14 mouse cellular contexts compared by ENCODE assay signal in the genomic region with DNA sequence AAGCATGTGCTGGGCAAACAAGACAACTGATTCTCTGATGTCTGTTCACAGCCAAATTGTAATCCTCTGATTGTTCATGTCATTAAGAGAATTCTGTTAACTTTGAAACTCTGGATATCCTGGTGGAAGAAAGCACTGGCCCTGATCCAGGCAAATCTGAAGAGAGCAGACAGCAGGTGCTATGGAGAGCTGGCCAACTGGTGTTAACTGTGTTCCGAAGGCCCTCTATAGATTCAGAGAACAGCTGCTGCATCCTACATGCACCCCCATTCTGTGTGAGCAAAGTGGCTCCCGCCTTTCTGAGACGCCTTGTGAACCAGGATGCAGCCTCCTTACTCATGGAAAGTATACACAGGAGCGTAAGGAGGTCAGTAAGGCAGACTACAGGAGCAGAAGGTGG.
DNase-seq lines count a peak whose midpoint lies in the region; ATAC-seq lines count a peak whose summit lies in the region.
"Had no signal": no experiment of that assay in that cellular context is flagged by ENCODE, and none has a peak within 500 bp of the region (broad histone marks: within the 10 kb centered on the region; RNA-seq: fewer than 3 reads in every experiment).

No protein-coding gene starts in this region.

- H3K4me3 ChIP-seq in hindbrain, embryonic 13.5 days = no peak overlapping the region
- H3K4me3 ChIP-seq in hindbrain, embryonic 10.5 days = no peak overlapping the region
- no peak overlapping the region for H3K4me3 ChIP-seq in neural tube, embryonic 13.5 days
- H3K4me3 ChIP-seq in neural tube, embryonic 15.5 days (replicated peaks) = no peak overlapping the region
- H3K4me3 ChIP-seq: embryonic facial prominence, embryonic 13.5 days; liver, embryonic 12.5 days had no signal

- H3K4me2 ChIP-seq in hindbrain, embryonic 13.5 days = no peak overlapping the region
- H3K4me2 ChIP-seq in neural tube, embryonic 13.5 days = no peak overlapping the region
- H3K4me2 ChIP-seq in neural tube, embryonic 15.5 days = no peak overlapping the region
- H3K4me2 ChIP-seq: embryonic facial prominence, embryonic 13.5 days; liver, embryonic 12.5 days had no signal

- no peak overlapping the region; the same call in 1 of the 2 replicates for H3K9ac ChIP-seq in hindbrain, embryonic 13.5 days
- H3K9ac ChIP-seq in neural tube, embryonic 13.5 days = no peak overlapping the region
- no peak overlapping the region for H3K9ac ChIP-seq in neural tube, embryonic 15.5 days (replicated peaks)
- H3K9ac ChIP-seq: embryonic facial prominence, embryonic 13.5 days; liver, embryonic 12.5 days had no signal

- H3K4me1 ChIP-seq in hindbrain, embryonic 13.5 days (replicated peaks) = peaks cover 9% of the 10 kb centered on the region; the same call in 1 of the 2 replicates
- no peaks in the 10 kb centered on the region for H3K4me1 ChIP-seq in hindbrain, embryonic 10.5 days (replicated peaks)
- 0 out of 2 replicates have a peak, but pooled peaks cover 5% of the 10 kb centered on the region for H3K4me1 ChIP-seq in neural tube, embryonic 13.5 days (replicated peaks)
- peaks cover 4% of the 10 kb centered on the region; the same call in 1 of the 2 replicates for H3K4me1 ChIP-seq in neural tube, embryonic 15.5 days
- H3K4me1 ChIP-seq: embryonic facial prominence, embryonic 13.5 days; liver, embryonic 12.5 days had no signal

- intact Hi-C loops in left cerebral cortex, postnatal 10 days (cut with DNase I) = no loop called here

- 79% methylated on average over 4 of the region's 4 CpGs for WGBS in hindbrain, embryonic 13.5 days
- WGBS in hindbrain, embryonic 10.5 days = 92% methylated on average over 4 of the region's 4 CpGs
- 70% methylated on average over 4 of the region's 4 CpGs for WGBS in neural tube, embryonic 13.5 days
- 69% methylated on average over 4 of the region's 4 CpGs for WGBS in neural tube, embryonic 15.5 days

- DNase-seq in hindbrain, embryonic 10.5 days (ENCODE audit: low spot score) = no peak
- DNase-seq in left cerebral cortex, postnatal 10 days (ENCODE audit: extremely low spot score in 1 of 2, low spot score in 2 of 2) = peak; percentile 27 to 45
- peak; percentile 16 for DNase-seq in right cerebral cortex, postnatal 4 days
- DNase-seq in lung, postnatal 25 days (ENCODE audit: low spot score) = no peak
- no peak for DNase-seq in Muller cell, postnatal 12 days (ENCODE audit: inconsistent ontology term)
- DNase-seq: cerebellum, postnatal 25 days; heart, postnatal 14 days; kidney, adult 2 months had no signal

- H3K9me3 ChIP-seq in hindbrain, embryonic 13.5 days = no peaks in the 10 kb centered on the region
- H3K9me3 ChIP-seq in hindbrain, embryonic 10.5 days = no peaks in the 10 kb centered on the region
- no peaks in the 10 kb centered on the region for H3K9me3 ChIP-seq in neural tube, embryonic 13.5 days
- no peaks in the 10 kb centered on the region for H3K9me3 ChIP-seq in neural tube, embryonic 15.5 days (replicated peaks)
- H3K9me3 ChIP-seq: embryonic facial prominence, embryonic 13.5 days; liver, embryonic 12.5 days had no signal

- no peaks in the 10 kb centered on the region for H3K27me3 ChIP-seq in hindbrain, embryonic 13.5 days
- H3K27me3 ChIP-seq in hindbrain, embryonic 10.5 days (ENCODE audit: insufficient read depth, poor library complexity, severe bottlenecking) = no peaks in the 10 kb centered on the region
- H3K27me3 ChIP-seq in neural tube, embryonic 13.5 days = no peaks in the 10 kb centered on the region
- H3K27me3 ChIP-seq in neural tube, embryonic 15.5 days (replicated peaks) = no peaks in the 10 kb centered on the region
- H3K27me3 ChIP-seq: embryonic facial prominence, embryonic 13.5 days; liver, embryonic 12.5 days had no signal

- no peaks in the 10 kb centered on the region for H3K36me3 ChIP-seq in hindbrain, embryonic 13.5 days
- no peaks in the 10 kb centered on the region for H3K36me3 ChIP-seq in hindbrain, embryonic 10.5 days
- no peaks in the 10 kb centered on the region for H3K36me3 ChIP-seq in neural tube, embryonic 13.5 days
- no peaks in the 10 kb centered on the region for H3K36me3 ChIP-seq in neural tube, embryonic 15.5 days
- H3K36me3 ChIP-seq: embryonic facial prominence, embryonic 13.5 days; liver, embryonic 12.5 days had no signal

- H3K27ac ChIP-seq in hindbrain, embryonic 13.5 days = no peak overlapping the region
- no peak overlapping the region for H3K27ac ChIP-seq in hindbrain, embryonic 10.5 days
- 0 out of 2 replicates have a peak overlapping the region, but pooled peaks have one; percentile 9 for H3K27ac ChIP-seq in neural tube, embryonic 13.5 days (replicated peaks)
- no peak overlapping the region for H3K27ac ChIP-seq in neural tube, embryonic 15.5 days (replicated peaks)
- H3K27ac ChIP-seq: embryonic facial prominence, embryonic 13.5 days; liver, embryonic 12.5 days had no signal

- ATAC-seq in hindbrain, embryonic 13.5 days (ENCODE audit: low FRiP score) = peak; percentile 21; the same call in 1 of the 2 replicates
- peak; percentile 59; the same call in 1 of the 2 replicates for ATAC-seq in neural tube, embryonic 13.5 days (ENCODE audit: low read depth)
- ATAC-seq in neural tube, embryonic 15.5 days (ENCODE audit: low FRiP score) = no peak
- ATAC-seq: liver, embryonic 12.5 days; lung, postnatal 0 days had no signal

Comparison
In these comparisons a context has a peak if more than half of its experiments do, and no peak if none do; other contexts are left out.
1. DNase-seq: peak in left cerebral cortex, postnatal 10 days (2 of 2) and right cerebral cortex, postnatal 4 days (single experiment); none in hindbrain, embryonic 10.5 days (single experiment), lung, postnatal 25 days (single experiment) and Muller cell, postnatal 12 days (single experiment).